Mouse (Mus musculus) CH12.LX (cell line): ENCODE measurements around the gene Pafah2.

Experiments used
- CHD1 ChIP-seq: IDR thresholded peaks from 2 replicates; pipeline ENCODE4 v1.6.1; 2012; ENCODE audit warnings: low read depth, low read length, improper control_type of control experiment, inconsistent platforms
- MAZ ChIP-seq: IDR thresholded peaks from 2 replicates; pipeline ENCODE4 v1.6.1; 2012; ENCODE audit warnings: low read depth, mild to moderate bottlenecking, inconsistent platforms, low read length, improper control_type of control experiment, moderate library complexity
- POLR2A ChIP-seq: IDR thresholded peaks from 2 replicates; pipeline ENCODE4 v1.6.1; 2011; ENCODE audit warnings: low read depth, mild to moderate bottlenecking, improper control_type of control experiment, low read length
- USF2 ChIP-seq: conservative IDR thresholded peaks from 2 replicates; pipeline ENCODE4 v1.6.1; 2011; ENCODE audit warnings: low read depth, low read length, improper control_type of control experiment
- ZKSCAN1 ChIP-seq: IDR thresholded peaks from 2 replicates; pipeline ENCODE4 v1.6.1; 2012; ENCODE audit warnings: low read depth, inconsistent platforms, low read length, improper control_type of control experiment, borderline replicate concordance

DNA sequence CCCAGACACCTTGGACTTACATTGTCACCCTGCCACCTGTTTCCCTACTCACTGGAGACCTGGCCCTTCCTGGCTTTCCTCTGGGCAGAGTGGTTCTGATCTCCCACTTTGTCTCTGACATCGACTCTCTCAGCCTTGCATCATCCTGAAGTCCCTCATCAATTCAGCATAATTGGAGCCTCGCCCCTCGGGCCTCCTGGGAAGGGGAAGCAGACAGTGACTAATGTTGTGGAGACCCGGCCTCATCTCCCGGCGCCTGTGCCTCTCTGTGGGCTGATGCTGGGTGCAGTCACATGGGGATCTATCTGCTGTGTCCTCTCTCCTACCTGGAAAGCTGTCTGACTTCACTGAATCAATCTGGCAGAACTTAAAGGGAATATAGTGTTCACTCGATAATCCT lies 40.1 kb downstream of the Pafah2 start:
- TF ChIP-seq ZKSCAN1 = no peak
- no peak for TF ChIP-seq USF2
- TF ChIP-seq POLR2A = no peak
- TF ChIP-seq CHD1 = no peak
- no peak for TF ChIP-seq MAZ
